Mouse (Mus musculus) CH12.LX (cell line): ENCODE data around the gene Gm42715. TPM values are rescaled to one million over a fixed set of nuclear protein-coding genes. Genes with fewer than 3 reads are reported as not detected.

Source experiments
- DNase-seq: peaks from one replicate; pipeline ENCODE4 v3.0.0-alpha.2; 2013; ENCODE audit errors: extremely low read depth
- H3K27ac ChIP-seq: 2 replicates; pipeline ENCODE4 v1.5.1; 2012; ENCODE audit warnings: low read depth, mild to moderate bottlenecking, control low read depth, moderate library complexity; ENCODE audit not compliant: insufficient read depth
- H3K27me3 ChIP-seq: replicated peaks from 2 replicates; pipeline ENCODE3; 2012; ENCODE audit warnings: inconsistent platforms
- H3K36me3 ChIP-seq, 2 experiments: replicated peaks in 1 of 2; 2 replicates each; pipeline versions ENCODE3 to v1.6.1; 2012; ENCODE audit warnings: inconsistent platforms in 1 of 2, low read length in 1 of 2, mild to moderate bottlenecking in 1 of 2, mixed read lengths in 1 of 2, moderate library complexity in 1 of 2; ENCODE audit not compliant: control insufficient read depth in 1 of 2, insufficient read depth in 1 of 2
- H3K4me1 ChIP-seq, 2 experiments: 2 replicates each; pipeline ENCODE4 v1.6.1; 2012; ENCODE audit warnings: inconsistent platforms in 1 of 2, moderate library complexity in 1 of 2; ENCODE audit not compliant: insufficient read depth in 2 of 2, control insufficient read depth in 1 of 2
- H3K4me2 ChIP-seq: 2 replicates; pipeline ENCODE4 v1.6.1; 2012; ENCODE audit warnings: low read depth, mild to moderate bottlenecking, control low read depth; ENCODE audit not compliant: poor library complexity, insufficient read depth, severe bottlenecking
- H3K4me3 ChIP-seq, 3 experiments: fragments of 150-350 bp in 1 of 3; sonication (generic) in 1 of 3; replicated peaks in 1 of 3; 2 replicates each; pipeline versions ENCODE3 to v1.5.1; 2011 to 2012; ENCODE audit warnings: low read depth in 2 of 3, low read length in 2 of 3, mild to moderate bottlenecking in 2 of 3, moderate library complexity in 2 of 3, control low read depth in 1 of 3, improper control_type of control experiment in 1 of 3, inconsistent platforms in 1 of 3, mixed read lengths in 1 of 3; ENCODE audit not compliant: poor library complexity in 1 of 3
- H3K79me2 ChIP-seq: replicated peaks from 2 replicates; pipeline ENCODE4 v1.6.1; 2012; ENCODE audit warnings: mild to moderate bottlenecking, moderate library complexity; ENCODE audit not compliant: control insufficient read depth, poor library complexity, insufficient read depth, severe bottlenecking; ENCODE audit errors: extremely low read depth
- H3K9ac ChIP-seq: 2 replicates; pipeline ENCODE4 v1.6.1; 2012; ENCODE audit warnings: low read depth, mild to moderate bottlenecking, control low read depth, moderate library complexity; ENCODE audit not compliant: insufficient read depth
- H3K9me3 ChIP-seq: replicated peaks from 2 replicates; pipeline ENCODE3; 2012; ENCODE audit warnings: low read length, inconsistent platforms, mixed read lengths
- BHLHE40 ChIP-seq: IDR thresholded peaks from 2 replicates; pipeline ENCODE4 v1.6.1; 2011; ENCODE audit warnings: mild to moderate bottlenecking, low read depth, low read length, improper control_type of control experiment
- CHD2 ChIP-seq: IDR thresholded peaks from 2 replicates; pipeline ENCODE4 v1.6.1; 2011; ENCODE audit warnings: low read length, improper control_type of control experiment
- E2F4 ChIP-seq: IDR thresholded peaks from 2 replicates; pipeline ENCODE4 v1.6.1; 2011; ENCODE audit warnings: low read depth, low read length, improper control_type of control experiment; ENCODE audit not compliant: insufficient replicate concordance
- ELF1 ChIP-seq: IDR thresholded peaks from 2 replicates; pipeline ENCODE4 v1.6.1; 2014; ENCODE audit warnings: low read depth, mild to moderate bottlenecking, inconsistent platforms, low read length, improper control_type of control experiment
- MXI1 ChIP-seq: IDR thresholded peaks from 2 replicates; pipeline ENCODE4 v1.6.1; 2011; ENCODE audit warnings: mild to moderate bottlenecking, low read depth, low read length, improper control_type of control experiment
- MYC ChIP-seq: IDR thresholded peaks from 2 replicates; pipeline ENCODE4 v1.6.1; 2011; ENCODE audit warnings: low read depth, mild to moderate bottlenecking, improper control_type of control experiment, low read length
- NELFE ChIP-seq: IDR thresholded peaks from 2 replicates; pipeline ENCODE4 v1.6.1; 2011; ENCODE audit warnings: low read depth, low read length, improper control_type of control experiment
- POLR2A ChIP-seq: IDR thresholded peaks from 2 replicates; pipeline ENCODE4 v1.6.1; 2011; ENCODE audit warnings: low read depth, mild to moderate bottlenecking, improper control_type of control experiment, low read length
- POLR2AphosphoS2 ChIP-seq: IDR thresholded peaks from 2 replicates; pipeline ENCODE4 v1.6.1; 2011; ENCODE audit warnings: low read depth, low read length, improper control_type of control experiment
- SIN3A ChIP-seq: IDR thresholded peaks from 2 replicates; pipeline ENCODE4 v1.6.1; 2012; ENCODE audit warnings: low read length, improper control_type of control experiment, inconsistent platforms
- TBP ChIP-seq: conservative IDR thresholded peaks from 2 replicates; pipeline ENCODE4 v1.6.1; 2011; ENCODE audit warnings: low read depth, low read length, improper control_type of control experiment
- TCF12 ChIP-seq: IDR thresholded peaks from 2 replicates; pipeline ENCODE4 v1.6.1; 2014; ENCODE audit warnings: low read depth, mild to moderate bottlenecking, inconsistent platforms, low read length, improper control_type of control experiment
- UBTF ChIP-seq: IDR thresholded peaks from 2 replicates; pipeline ENCODE4 v1.6.1; 2012; ENCODE audit warnings: low read depth, mild to moderate bottlenecking, inconsistent platforms, low read length, improper control_type of control experiment, moderate library complexity
- USF2 ChIP-seq: conservative IDR thresholded peaks from 2 replicates; pipeline ENCODE4 v1.6.1; 2011; ENCODE audit warnings: low read depth, low read length, improper control_type of control experiment
- dilution Hi-C: fragments of 300-500 bp; cut with MboI; formaldehyde crosslinking; loops from 2 replicates; pipeline ENCODE4 v1.14.3; 2020; ENCODE audit warnings: low sequenced_read_pairs; ENCODE audit not compliant: extremely low pct_unique_long_range_greater_than_20kb, extremely low pct_ligation_motif_present
- in situ Hi-C: fragments of 300-500 bp; cut with MboI; formaldehyde crosslinking; loops from 3 replicates; pipeline ENCODE4 v1.14.3; 2019; ENCODE audit warnings: low sequenced_read_pairs, low pct_ligation_motif_present, low pct_unique_long_range_greater_than_20kb, mixed read lengths
- polyA plus RNA-seq: library from polyadenylated mRNA; unstranded; fragments of >175 nt; gene quantifications from 2 replicates; pipeline ENCODE4 v1.2.1, GENCODE M21; 2012; ENCODE audit warnings: low read depth; ENCODE audit not compliant: insufficient read length
- total RNA-seq, 2 experiments: library from RNA; depleted of rRNA; stranded (reverse); fragments of 300-350 nt in 1 of 2; fragments of >200 nt in 1 of 2; gene quantifications; 2 replicates each; pipeline ENCODE4 v1.2.3; 2012 to 2014

The Gm42715 gene
- total and polyA plus RNA-seq, 3 experiments: 5.8 to 14.1 (median 12.0) TPM

GRCm38 (mm10) chr7:127477687-127478634 is 41.4 kb upstream of the Gm42715 start (continued):
- peak; percentile 90 for TF ChIP-seq POLR2AphosphoS2
- peak; percentile 64 for TF ChIP-seq TCF12
- peak; percentile 86 for TF ChIP-seq ELF1

DNA sequence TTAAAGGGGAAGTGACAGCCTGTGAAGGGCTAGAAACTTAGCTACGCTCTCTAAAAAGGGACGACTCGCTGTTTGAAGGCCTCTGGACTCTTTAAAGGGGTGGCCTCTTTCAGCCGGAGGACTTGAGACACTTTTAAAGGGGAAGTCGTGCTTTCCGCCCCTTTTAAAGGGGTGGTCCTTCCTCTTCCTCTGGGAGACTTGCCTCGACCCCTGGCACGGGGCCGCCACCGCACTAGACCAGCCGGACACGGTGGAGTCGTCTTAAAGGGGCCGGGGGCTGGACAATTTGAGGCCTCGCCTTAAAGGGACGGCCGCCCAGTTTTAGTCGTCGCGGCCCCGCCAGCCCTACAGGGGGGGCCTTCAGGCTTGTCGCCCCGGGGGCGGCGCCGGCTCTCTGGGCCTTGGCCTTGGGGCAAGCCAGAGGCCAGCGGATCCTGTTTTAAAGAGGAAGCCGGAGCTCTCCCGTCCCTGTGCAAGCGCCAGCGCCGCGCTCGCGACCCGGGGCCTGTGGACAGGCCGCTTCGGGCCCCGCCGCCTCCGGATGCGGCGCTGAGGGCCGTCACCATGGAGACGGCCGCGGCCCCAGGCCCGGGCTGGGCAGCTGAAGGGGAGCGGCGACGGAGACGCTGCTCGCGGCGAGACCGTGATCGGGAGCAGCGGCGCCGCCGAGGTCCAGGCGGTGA is 40.6 kb upstream of the Gm42715 start, which contains the start of gene Fbrs:
Gene Fbrs, plus strand, starts transcription at position 565 of the 683 bp plus-strand sequence.
- peaks cover 42% of the 10 kb centered on the region for H3K79me2 ChIP-seq
- TF ChIP-seq POLR2AphosphoS2 (no peak), TBP (peak; percentile 75), NELFE (peak; percentile 37; the same call in 1 of the 2 replicates), BHLHE40 (peak; percentile 28; the same call in 1 of the 2 replicates), TCF12 (peak; percentile 19; the same call in 1 of the 2 replicates), E2F4 (no peak), MYC (no peak), MXI1 (peak; percentile 61), CHD2 (no peak), POLR2A (peak; percentile 65), UBTF (peak; percentile 42; the same call in 1 of the 2 replicates), SIN3A (peak; percentile 13; the same call in 1 of the 2 replicates), USF2 (0 out of 2 replicates have a peak, but pooled peaks have one; percentile 29)
- H3K4me1 ChIP-seq: peaks cover 8 to 34% of the 10 kb centered on the region in 2 experiments
- DNase-seq: peak; percentile 94
- H3K9me3 ChIP-seq: no peaks in the 10 kb centered on the region
- peak within 1 kb of the TSS; percentile 80 to 98 (median 97) for H3K4me3 ChIP-seq
- peak within 1 kb of the TSS; percentile 98 for H3K9ac ChIP-seq
- H3K4me2 ChIP-seq: peak within 1 kb of the TSS; percentile 87
- dilution Hi-C loops: no loop called here
- H3K27me3 ChIP-seq: no peaks in the 10 kb centered on the region
- peaks cover 35 to 62% of the 10 kb centered on the region in 2 experiments for H3K36me3 ChIP-seq
- in situ Hi-C loops: loop anchor here (5.0 kb wide), 1 partner anchor 116 kb away; no protein-coding TSS in a partner anchor
- H3K27ac ChIP-seq: peak within 1 kb of the TSS; percentile 88
